Mouse (Mus musculus) retina, adult 2 months (tissue): ENCODE data around the gene Zfp385b.
A peak's percentile ranks its signal among the peaks of the same experiment; 100 is the strongest.

Source experiments
- DNase-seq: peaks from one replicate; pipeline ENCODE4 v3.0.0-alpha.2; 2012; ENCODE audit warnings: low read depth, low spot score

Gene Zfp385b

GRCm38 (mm10) chr2:77707138-77707537 is 112.3 kb downstream of the Zfp385b start:
- no peak for DNase-seq

GRCm38 (mm10) chr2:77705476-77705875 is 114.0 kb downstream of the Zfp385b start:
- no peak for DNase-seq

GRCm38 (mm10) chr2:77703080-77703479 is 116.4 kb downstream of the Zfp385b start:
- DNase-seq, result no peak

- no peak for DNase-seq
Measured at GRCm38 (mm10) chr2:77691174-77691573, 128.3 kb downstream of the Zfp385b start.

GRCm38 (mm10) chr2:77690316-77690715 is 129.1 kb downstream of the Zfp385b start:
- DNase-seq, result peak; percentile 61

GRCm38 (mm10) chr2:77688651-77689050 is 130.8 kb downstream of the Zfp385b start:
- DNase-seq, result no peak

GRCm38 (mm10) chr2:77684088-77684487 is 135.4 kb downstream of the Zfp385b start:
- DNase-seq, result no peak

GRCm38 (mm10) chr2:77682205-77682604 is 137.2 kb downstream of the Zfp385b start:
- DNase-seq, result no peak

GRCm38 (mm10) chr2:77681741-77682140 is 137.7 kb downstream of the Zfp385b start:
- no peak for DNase-seq

- no peak for DNase-seq
Measured at GRCm38 (mm10) chr2:77673770-77674169, 145.7 kb downstream of the Zfp385b start.

- no peak for DNase-seq
Measured at GRCm38 (mm10) chr2:77672215-77672905, 147.1 kb downstream of the Zfp385b start.

- DNase-seq, result no peak
Measured at GRCm38 (mm10) chr2:77662171-77662570, 157.3 kb downstream of the Zfp385b start.

GRCm38 (mm10) chr2:77653686-77654085 is 165.8 kb downstream of the Zfp385b start:
- no peak for DNase-seq

- DNase-seq, result no peak
Measured at GRCm38 (mm10) chr2:77641521-77642170, 177.8 kb downstream of the Zfp385b start.

GRCm38 (mm10) chr2:77639993-77640392 is 179.4 kb downstream of the Zfp385b start:
- no peak for DNase-seq

GRCm38 (mm10) chr2:77631606-77632005 is 187.8 kb downstream of the Zfp385b start:
- no peak for DNase-seq

- DNase-seq, result no peak
Measured at GRCm38 (mm10) chr2:77627622-77628231, 191.7 kb downstream of the Zfp385b start.

GRCm38 (mm10) chr2:77618686-77619085 is 200.8 kb downstream of the Zfp385b start:
- DNase-seq, result no peak

- DNase-seq, result no peak
Measured at GRCm38 (mm10) chr2:77610303-77610991, 209.0 kb downstream of the Zfp385b start.

- no peak for DNase-seq
Measured at GRCm38 (mm10) chr2:77609452-77609851, 210.0 kb downstream of the Zfp385b start.

GRCm38 (mm10) chr2:77608666-77609065 is 210.8 kb downstream of the Zfp385b start:
- no peak for DNase-seq

- DNase-seq, result no peak
Measured at GRCm38 (mm10) chr2:77593461-77593860, 226.0 kb downstream of the Zfp385b start.
